ENCODE assay signal across 9 mouse cellular contexts in the genomic region with DNA sequence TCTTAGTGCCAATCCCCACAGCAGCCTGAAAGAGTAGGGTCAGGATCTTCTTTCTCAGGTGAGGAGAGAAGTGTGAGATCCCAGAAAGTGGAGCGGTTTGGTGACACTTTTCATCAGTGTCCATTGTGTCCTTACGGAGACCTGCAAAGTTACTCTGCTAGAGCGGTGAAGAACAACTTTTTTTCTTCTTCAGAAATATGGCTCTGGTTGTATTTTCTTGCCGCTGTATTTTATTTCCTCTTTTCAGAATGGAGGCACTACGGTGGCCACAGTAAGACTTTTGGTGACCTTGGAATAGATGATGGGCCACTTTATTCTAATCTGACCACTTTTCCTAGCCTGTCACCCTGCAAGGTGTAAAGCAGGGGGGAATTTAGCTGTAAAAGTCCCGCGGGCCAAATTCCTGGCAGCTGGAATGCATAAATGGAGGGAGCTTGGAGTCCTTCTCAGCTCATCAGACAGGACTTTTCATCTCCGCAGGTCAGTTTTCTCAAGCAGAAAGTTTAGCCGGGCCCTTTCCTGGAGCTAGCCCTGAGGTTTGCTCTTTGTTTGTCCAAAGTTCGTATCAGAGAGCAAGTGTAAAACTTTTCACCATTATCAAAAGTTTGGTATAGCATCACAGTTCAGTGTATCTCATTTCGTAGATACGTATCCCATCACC. TPM values are rescaled to one million over a fixed set of nuclear protein-coding genes. Genes with fewer than 3 reads are reported as not detected.
DNase-seq lines count a peak whose midpoint lies in the region; ATAC-seq and TF ChIP-seq lines count a peak whose summit lies in the region.
"Had no signal": no experiment of that assay in that cellular context is flagged by ENCODE, and none has a peak within 500 bp of the region (broad histone marks: within the 10 kb centered on the region; RNA-seq: fewer than 3 reads in every experiment).

No protein-coding gene starts in this region.

- TF ChIP-seq CTCF in lung, embryonic 14.5 days (IDR thresholded peaks at IDR 0.05; ENCODE audit: low read depth) = no peak

- WGBS in lung, embryonic 14.5 days = 74% methylated on average over 12 of the region's 12 CpGs
- WGBS in forebrain, embryonic 16.5 days = 82% methylated on average over 12 of the region's 12 CpGs

- no peaks in the 10 kb centered on the region for H3K27me3 ChIP-seq in lung, embryonic 14.5 days (ENCODE audit: insufficient read depth, low read length)
- H3K27me3 ChIP-seq in forebrain, embryonic 16.5 days (replicated peaks; ENCODE audit: control insufficient read depth, insufficient read depth, low read length) = no peaks in the 10 kb centered on the region
- no peaks in the 10 kb centered on the region for H3K27me3 ChIP-seq in splenic B cell, adult 2 months (ENCODE audit: control insufficient read depth, insufficient read depth, low read length, poor library complexity, severe bottlenecking)

- H3K4me2 ChIP-seq in lung, embryonic 14.5 days = peak overlapping the region; percentile 89
- peak overlapping the region; percentile 81 for H3K4me2 ChIP-seq in forebrain, embryonic 16.5 days (ENCODE audit: low read length)

- H3K4me3 ChIP-seq in lung, embryonic 14.5 days (ENCODE audit: low read depth, low read length) = peak overlapping the region; percentile 87
- peak overlapping the region; percentile 90; the same call in 1 of the 2 replicates for H3K4me3 ChIP-seq in forebrain, embryonic 16.5 days (replicated peaks; ENCODE audit: low read length)

- peaks cover 6% of the 10 kb centered on the region; the same call in 1 of the 2 replicates for H3K4me1 ChIP-seq in lung, embryonic 14.5 days (ENCODE audit: insufficient read depth)
- peaks cover 13% of the 10 kb centered on the region for H3K4me1 ChIP-seq in forebrain, embryonic 16.5 days (replicated peaks; ENCODE audit: control insufficient read depth, insufficient read depth, low read length)

- no peaks in the 10 kb centered on the region for H3K36me3 ChIP-seq in lung, embryonic 14.5 days (ENCODE audit: insufficient read depth)
- H3K36me3 ChIP-seq in forebrain, embryonic 16.5 days (ENCODE audit: control insufficient read depth, insufficient read depth) = no peaks in the 10 kb centered on the region
- peaks cover 3% of the 10 kb centered on the region; the same call in 1 of the 2 replicates for H3K36me3 ChIP-seq in splenic B cell, adult 2 months (ENCODE audit: control insufficient read depth, insufficient read depth, low read length, poor library complexity, severe bottlenecking)

- no peak overlapping the region for H3K9ac ChIP-seq in lung, embryonic 14.5 days
- no peak overlapping the region for H3K9ac ChIP-seq in forebrain, embryonic 16.5 days (replicated peaks; ENCODE audit: low read depth, low read length)

- no peak for ATAC-seq in lung, embryonic 14.5 days (ENCODE audit: insufficient read depth)
- ATAC-seq in forebrain, embryonic 16.5 days = no peak

- H3K9me3 ChIP-seq in lung, embryonic 14.5 days (ENCODE audit: low read depth, low read length) = no peaks in the 10 kb centered on the region
- H3K9me3 ChIP-seq in forebrain, embryonic 16.5 days (ENCODE audit: control insufficient read depth, low read length) = no peaks in the 10 kb centered on the region

- H3K27ac ChIP-seq in lung, embryonic 14.5 days (ENCODE audit: low read depth) = no peak overlapping the region
- no peak overlapping the region for H3K27ac ChIP-seq in forebrain, embryonic 16.5 days (ENCODE audit: low read length)

- DNase-seq in lung, embryonic 14.5 days = no peak
- no peak for DNase-seq in lung, postnatal 14 days
- peak; percentile 23 to 49 for DNase-seq in kidney, postnatal 4 days
- DNase-seq in splenic B cell, adult 2 months (ENCODE audit: low read depth, low spot score) = peak; percentile 22
- no peak for DNase-seq in cerebellum, postnatal 25 days
- DNase-seq in adrenal gland, adult 18-20 months (ENCODE audit: low spot score in 2 of 2) = no peak
- no peak for DNase-seq in layer of hippocampus, postnatal 36 days
- DNase-seq: gastrocnemius, postnatal 14 days had no signal

RNA-seq across cellular contexts. Expression of a gene that starts 1.5 kb away (rescaled TPM):
- polyA plus RNA-seq in lung, embryonic 14.5 days (2014; fragmentation: Nextera tagmentation; extraction: Ambion mirVana) = 26.3 and 28.2 TPM in 2 replicates
- 322 and 366 TPM in 2 replicates for polyA plus RNA-seq in forebrain, embryonic 16.5 days (2015; fragmentation: Nextera tagmentation; extraction: Ambion mirVana)
- total RNA-seq in adrenal gland, adult 18-20 months (2021) = 10 to 100 TPM; 14.9 to 19.0 TPM
- total RNA-seq in layer of hippocampus, postnatal 36 days (2021) = 100 to 1,000 TPM; 113 to 130 TPM

Comparison
In these comparisons a context has a peak if more than half of its experiments do, and no peak if none do; other contexts are left out.
1. DNase-seq: peak in kidney, postnatal 4 days (2 of 2) and splenic B cell, adult 2 months (single experiment); none in lung, embryonic 14.5 days (single experiment), lung, postnatal 14 days (single experiment), cerebellum, postnatal 25 days (0 of 2), adrenal gland, adult 18-20 months (0 of 2) and layer of hippocampus, postnatal 36 days (0 of 2).
2. RNA of a gene that starts 1.5 kb away (total RNA-seq): 113 to 130 TPM in layer of hippocampus, postnatal 36 days; 14.9 to 19.0 TPM in adrenal gland, adult 18-20 months; every median in the first group is over 4 times any median in the second.